Mouse (Mus musculus): ENCODE results near the gene Elmsan1. TPM values are rescaled to one million over a fixed set of nuclear protein-coding genes. Genes with fewer than 3 reads are reported as not detected.

The Elmsan1 gene
- polyA plus RNA-seq, 1 experiment from 2014 or later: 7.4 TPM

DNA sequence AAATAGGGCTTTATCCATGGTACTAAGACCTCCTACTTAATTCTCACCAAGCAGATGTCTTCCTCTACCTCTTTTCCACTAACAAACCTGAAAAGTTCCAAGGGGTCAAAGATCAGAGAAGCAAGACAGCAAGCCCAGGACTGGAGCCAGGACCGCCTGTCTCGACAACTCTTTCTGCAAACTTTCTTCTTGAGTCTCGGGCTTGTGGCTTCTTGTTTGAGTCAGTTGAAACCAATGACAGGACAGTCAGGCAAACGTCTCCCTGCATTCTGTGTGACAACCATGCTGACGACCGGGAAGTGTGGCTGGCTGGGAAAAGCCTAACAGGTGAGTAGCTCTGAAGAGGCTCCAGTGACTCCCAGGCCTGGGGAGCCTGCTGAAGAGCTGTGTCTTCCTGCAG, 33.1 kb downstream of the Elmsan1 start:
- Histone ChIP-seq H3K4me2 (ENCODE audit: low read length) (no peak overlapping the region), H3K9me3 (ENCODE audit: control insufficient read depth, low read length) (no peaks in the 10 kb centered on the region), H3K27me3 (ENCODE audit: control insufficient read depth, insufficient read depth, low read length) (no peaks in the 10 kb centered on the region), H3K4me1 (ENCODE audit: control insufficient read depth in 2 of 2, insufficient read depth in 2 of 2, low read length in 2 of 2) (peaks cover 65 to 77% of the 10 kb centered on the region in 2 experiments), H3K36me3 (ENCODE audit: control insufficient read depth, insufficient read depth, low read length) (no peaks in the 10 kb centered on the region), H3K9ac (ENCODE audit: low read length) (no peak overlapping the region), H3K27ac (replicated peaks in 1 of 2; ENCODE audit: control insufficient read depth in 1 of 2, insufficient read depth in 1 of 2, low read depth in 2 of 2, low read length in 2 of 2) (0 out of 4 replicates have a peak overlapping the region, but pooled peaks of 1 of the 2 experiments have one; percentile 4), H3K4me3 (ENCODE audit: control insufficient read depth in 1 of 2, insufficient read depth in 1 of 2, low read depth in 1 of 2, low read length in 2 of 2) (no peak overlapping the region)
- 46% methylated on average over 6 of the region's 6 CpGs for WGBS
- ATAC-seq (ENCODE audit: insufficient number of reproducible peaks, insufficient read depth, low FRiP score, low read depth): no peak

DNA sequence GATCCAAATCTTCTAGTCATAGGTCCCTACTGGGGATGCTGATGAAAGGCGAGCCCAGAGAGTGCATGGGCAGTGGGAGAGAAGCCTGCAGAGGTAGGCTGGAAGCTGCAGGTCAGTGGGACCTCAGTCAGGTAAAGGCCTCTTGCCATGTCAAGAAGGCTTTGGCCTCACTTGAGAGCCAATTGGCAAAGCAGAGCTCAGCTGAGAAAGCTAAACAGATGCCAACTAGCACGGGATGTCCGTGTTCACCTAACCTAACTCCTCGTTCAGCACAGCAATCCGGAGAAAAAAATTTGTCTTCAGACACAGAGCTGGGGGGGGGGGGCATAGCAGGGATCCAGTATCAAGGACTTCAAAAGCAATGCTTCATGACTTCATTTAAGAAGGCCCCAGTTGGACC, 33.7 kb downstream of the Elmsan1 start:
- Histone ChIP-seq H3K27ac (replicated peaks in 1 of 2; ENCODE audit: control insufficient read depth in 1 of 2, insufficient read depth in 1 of 2, low read depth in 2 of 2, low read length in 2 of 2) (no peak overlapping the region), H3K4me1 (ENCODE audit: control insufficient read depth in 2 of 2, insufficient read depth in 2 of 2, low read length in 2 of 2) (peaks cover 66 to 77% of the 10 kb centered on the region in 2 experiments), H3K36me3 (ENCODE audit: control insufficient read depth, insufficient read depth, low read length) (no peaks in the 10 kb centered on the region), H3K9me3 (ENCODE audit: control insufficient read depth, low read length) (no peaks in the 10 kb centered on the region), H3K27me3 (ENCODE audit: control insufficient read depth, insufficient read depth, low read length) (no peaks in the 10 kb centered on the region), H3K4me3 (ENCODE audit: control insufficient read depth in 1 of 2, insufficient read depth in 1 of 2, low read depth in 1 of 2, low read length in 2 of 2) (no peak overlapping the region), H3K4me2 (ENCODE audit: low read length) (no peak overlapping the region), H3K9ac (ENCODE audit: low read length) (no peak overlapping the region)
- no peak for ATAC-seq (ENCODE audit: insufficient number of reproducible peaks, insufficient read depth, low FRiP score, low read depth)
- WGBS: 62% methylated on average over 5 of the region's 5 CpGs

DNA sequence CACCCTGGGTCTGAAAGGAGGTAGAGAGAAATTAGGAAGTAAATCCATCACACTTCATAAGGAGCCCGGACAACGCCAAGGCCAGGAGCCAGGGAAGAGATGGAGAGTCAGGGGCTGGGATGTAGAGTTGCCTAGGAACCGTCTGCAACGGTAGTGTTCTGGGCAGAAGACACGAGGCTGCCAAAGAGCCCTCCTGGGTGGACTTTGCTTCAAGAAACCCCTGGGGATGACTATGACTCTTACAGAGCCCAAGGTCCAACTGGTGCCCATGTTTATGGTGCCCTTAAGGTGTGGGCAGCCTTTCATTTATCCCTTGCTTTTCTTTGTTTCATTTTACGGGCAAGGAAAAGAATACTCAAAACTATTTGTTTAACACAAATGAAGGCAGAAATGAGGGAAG, 36.7 kb downstream of the Elmsan1 start:
- H3K9ac ChIP-seq (ENCODE audit: low read length): no peak overlapping the region
- peaks cover 60 to 76% of the 10 kb centered on the region in 2 experiments for H3K4me1 ChIP-seq (ENCODE audit: control insufficient read depth in 2 of 2, insufficient read depth in 2 of 2, low read length in 2 of 2)
- H3K9me3 ChIP-seq (ENCODE audit: control insufficient read depth, low read length): no peaks in the 10 kb centered on the region
- no peaks in the 10 kb centered on the region for H3K27me3 ChIP-seq (ENCODE audit: control insufficient read depth, insufficient read depth, low read length)
- WGBS: 79% methylated on average over 6 of the region's 6 CpGs
- no peak for ATAC-seq (ENCODE audit: insufficient number of reproducible peaks, insufficient read depth, low FRiP score, low read depth)
- 0 out of 2 replicates have a peak overlapping the region, but pooled peaks have one; percentile 46 for H3K4me2 ChIP-seq (ENCODE audit: low read length)
- peak overlapping the region in 1 of 2 experiments; percentile 75; a peak in 2 of 4 replicates for H3K27ac ChIP-seq (replicated peaks in 1 of 2; ENCODE audit: control insufficient read depth in 1 of 2, insufficient read depth in 1 of 2, low read depth in 2 of 2, low read length in 2 of 2)
- H3K36me3 ChIP-seq (ENCODE audit: control insufficient read depth, insufficient read depth, low read length): no peaks in the 10 kb centered on the region
- H3K4me3 ChIP-seq (ENCODE audit: control insufficient read depth in 1 of 2, insufficient read depth in 1 of 2, low read depth in 1 of 2, low read length in 2 of 2): no peak overlapping the region

DNA sequence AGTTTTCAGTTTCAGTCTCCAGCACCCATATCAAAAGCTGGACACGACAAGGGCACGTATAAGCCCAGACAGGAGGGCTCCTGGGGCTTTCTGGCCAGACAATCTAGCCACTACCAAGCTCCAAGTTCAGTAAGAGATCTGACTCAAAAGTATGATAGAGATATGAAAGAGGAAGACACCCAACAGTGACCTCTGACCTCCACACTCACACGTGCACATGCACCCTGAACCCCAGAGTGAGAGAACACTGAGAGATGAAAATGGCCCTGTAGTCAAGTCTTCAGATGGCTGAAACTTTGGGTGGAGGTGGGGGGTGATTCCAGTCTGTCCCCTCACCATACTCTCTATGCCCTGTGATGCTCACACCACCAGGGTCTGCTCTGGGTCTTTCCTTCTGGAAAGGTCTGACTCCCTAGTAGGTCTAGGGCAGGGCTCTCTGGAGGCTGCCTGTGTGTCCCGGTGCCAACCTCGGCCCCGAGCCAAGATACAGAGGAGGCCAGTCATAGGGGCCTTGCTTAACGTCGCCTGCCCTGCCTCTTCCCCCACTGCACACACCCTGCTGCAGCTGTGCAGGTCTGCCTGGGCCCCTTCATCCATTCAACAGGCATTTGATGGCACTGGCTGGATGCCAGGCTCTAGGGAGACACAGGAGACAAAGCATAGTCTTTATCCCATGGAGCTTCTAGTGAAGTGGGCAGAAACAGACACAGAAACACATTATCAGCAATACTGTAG, 37.8 kb downstream of the Elmsan1 start:
- H3K9me3 ChIP-seq (ENCODE audit: control insufficient read depth, low read length): no peaks in the 10 kb centered on the region
- no peaks in the 10 kb centered on the region for H3K36me3 ChIP-seq (ENCODE audit: control insufficient read depth, insufficient read depth, low read length)
- H3K9ac ChIP-seq (ENCODE audit: low read length): peak overlapping the region; percentile 36; the same call in 1 of the 2 replicates
- H3K27ac ChIP-seq (replicated peaks in 1 of 2; ENCODE audit: control insufficient read depth in 1 of 2, insufficient read depth in 1 of 2, low read depth in 2 of 2, low read length in 2 of 2): peak overlapping the region; percentile 50 to 75
- H3K27me3 ChIP-seq (ENCODE audit: control insufficient read depth, insufficient read depth, low read length): no peaks in the 10 kb centered on the region
- no peak overlapping the region for H3K4me3 ChIP-seq (ENCODE audit: control insufficient read depth in 1 of 2, insufficient read depth in 1 of 2, low read depth in 1 of 2, low read length in 2 of 2)
- peaks cover 59 to 77% of the 10 kb centered on the region in 2 experiments for H3K4me1 ChIP-seq (ENCODE audit: control insufficient read depth in 2 of 2, insufficient read depth in 2 of 2, low read length in 2 of 2)
- 13% methylated on average over 8 of the region's 8 CpGs for WGBS
- H3K4me2 ChIP-seq (ENCODE audit: low read length): peak overlapping the region; percentile 46
- peak; percentile 85 for ATAC-seq (ENCODE audit: insufficient number of reproducible peaks, insufficient read depth, low FRiP score, low read depth)

DNA sequence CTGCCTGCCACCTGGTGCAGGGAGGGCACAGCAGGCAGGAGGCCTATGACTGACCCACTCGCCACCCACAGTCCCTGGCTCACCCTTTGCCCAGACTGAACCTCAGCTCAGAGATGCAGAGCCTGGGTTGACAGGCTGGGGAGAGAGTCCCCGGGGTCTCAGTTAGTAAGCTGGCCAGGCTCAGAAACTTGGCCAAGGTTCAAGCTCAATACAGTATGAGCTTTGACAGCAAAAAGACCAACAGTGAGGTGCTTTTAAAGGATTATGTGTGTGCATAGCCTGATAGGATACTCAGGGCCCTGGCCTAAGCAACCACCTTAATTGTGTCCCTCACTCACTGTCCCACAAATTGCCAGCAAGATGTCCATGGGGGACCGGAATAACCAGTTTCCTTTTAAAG, 38.6 kb downstream of the Elmsan1 start:
- WGBS: 53% methylated on average over 3 of the region's 3 CpGs
- no peaks in the 10 kb centered on the region for H3K36me3 ChIP-seq (ENCODE audit: control insufficient read depth, insufficient read depth, low read length)
- peaks cover 57 to 75% of the 10 kb centered on the region in 2 experiments for H3K4me1 ChIP-seq (ENCODE audit: control insufficient read depth in 2 of 2, insufficient read depth in 2 of 2, low read length in 2 of 2)
- peak overlapping the region; percentile 50 to 75 for H3K27ac ChIP-seq (replicated peaks in 1 of 2; ENCODE audit: control insufficient read depth in 1 of 2, insufficient read depth in 1 of 2, low read depth in 2 of 2, low read length in 2 of 2)
- no peak for ATAC-seq (ENCODE audit: insufficient number of reproducible peaks, insufficient read depth, low FRiP score, low read depth)
- H3K9me3 ChIP-seq (ENCODE audit: control insufficient read depth, low read length): no peaks in the 10 kb centered on the region
- 0 out of 2 replicates have a peak overlapping the region, but pooled peaks have one; percentile 8 for H3K4me2 ChIP-seq (ENCODE audit: low read length)
- H3K27me3 ChIP-seq (ENCODE audit: control insufficient read depth, insufficient read depth, low read length): no peaks in the 10 kb centered on the region
- H3K4me3 ChIP-seq (ENCODE audit: control insufficient read depth in 1 of 2, insufficient read depth in 1 of 2, low read depth in 1 of 2, low read length in 2 of 2): no peak overlapping the region
- peak overlapping the region; percentile 36; the same call in 1 of the 2 replicates for H3K9ac ChIP-seq (ENCODE audit: low read length)

DNA sequence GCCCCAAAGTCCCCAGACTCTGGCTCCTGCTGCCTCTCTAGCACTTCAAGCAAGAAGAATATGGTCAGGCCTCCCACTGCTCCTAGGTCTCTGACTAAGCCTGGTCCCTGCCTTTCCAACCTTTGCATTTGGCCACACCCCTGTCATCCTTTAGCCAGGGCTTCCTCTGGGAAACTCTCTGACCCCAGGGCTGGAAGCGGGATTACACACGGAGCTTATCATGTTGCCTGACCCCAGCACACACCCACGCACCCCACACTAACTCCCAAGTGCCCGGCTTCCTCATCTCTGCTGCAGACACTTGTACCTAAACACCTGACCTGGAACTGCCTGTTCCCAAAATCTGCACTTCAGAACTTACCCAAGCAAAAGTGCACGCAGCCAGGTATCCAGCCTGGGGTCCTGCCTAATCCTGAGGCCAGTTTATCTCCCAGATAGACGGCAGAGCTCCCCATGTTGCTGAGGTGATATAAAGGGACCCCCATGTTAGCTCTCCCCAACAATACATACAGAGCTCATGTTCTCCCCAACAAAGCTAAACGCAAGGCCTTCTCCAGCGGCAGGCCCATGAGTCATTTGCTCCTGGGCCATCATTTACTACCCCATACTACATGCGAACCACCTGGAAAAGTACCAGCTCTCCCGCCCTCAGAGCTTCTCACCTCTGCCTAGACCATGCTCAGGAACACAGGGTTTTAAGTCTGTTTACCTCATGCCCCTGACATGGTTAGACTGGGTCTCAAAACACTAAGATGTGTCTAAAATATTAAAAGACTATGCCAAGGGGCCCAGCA, 39.8 kb downstream of the Elmsan1 start:
- Histone ChIP-seq H3K4me2 (ENCODE audit: low read length) (no peak overlapping the region), H3K4me1 (ENCODE audit: control insufficient read depth in 2 of 2, insufficient read depth in 2 of 2, low read length in 2 of 2) (peaks cover 66 to 83% of the 10 kb centered on the region in 2 experiments), H3K27ac (replicated peaks in 1 of 2; ENCODE audit: control insufficient read depth in 1 of 2, insufficient read depth in 1 of 2, low read depth in 2 of 2, low read length in 2 of 2) (no peak overlapping the region), H3K9ac (ENCODE audit: low read length) (0 out of 2 replicates have a peak overlapping the region, but pooled peaks have one; percentile 16), H3K27me3 (ENCODE audit: control insufficient read depth, insufficient read depth, low read length) (no peaks in the 10 kb centered on the region), H3K4me3 (ENCODE audit: control insufficient read depth in 1 of 2, insufficient read depth in 1 of 2, low read depth in 1 of 2, low read length in 2 of 2) (no peak overlapping the region), H3K36me3 (ENCODE audit: control insufficient read depth, insufficient read depth, low read length) (peaks cover 2% of the 10 kb centered on the region), H3K9me3 (ENCODE audit: control insufficient read depth, low read length) (no peaks in the 10 kb centered on the region)
- WGBS: 49% methylated on average over 10 of the region's 10 CpGs
- ATAC-seq (ENCODE audit: insufficient number of reproducible peaks, insufficient read depth, low FRiP score, low read depth): no peak

DNA sequence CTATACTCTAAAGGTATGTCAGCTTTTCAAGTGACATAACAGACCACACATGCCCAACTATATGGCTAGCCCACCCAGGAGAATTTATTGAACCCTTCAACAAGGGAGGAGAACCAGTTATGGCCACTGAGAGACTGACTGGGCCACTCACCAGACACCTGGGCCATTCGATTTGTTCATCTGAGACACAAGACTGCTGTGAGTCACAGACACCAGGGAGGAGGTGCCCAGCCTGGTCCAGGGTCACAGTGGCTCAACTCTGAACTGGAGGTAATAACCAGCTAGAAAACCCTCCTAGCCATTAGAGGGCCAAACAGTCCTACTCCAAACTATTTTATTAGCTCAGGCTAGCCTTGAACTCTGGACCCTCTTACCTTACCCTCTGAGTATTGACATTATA, 40.6 kb downstream of the Elmsan1 start:
- Histone ChIP-seq H3K36me3 (ENCODE audit: control insufficient read depth, insufficient read depth, low read length) (peaks cover 10% of the 10 kb centered on the region), H3K27ac (replicated peaks in 1 of 2; ENCODE audit: control insufficient read depth in 1 of 2, insufficient read depth in 1 of 2, low read depth in 2 of 2, low read length in 2 of 2) (no peak overlapping the region), H3K4me1 (ENCODE audit: control insufficient read depth in 2 of 2, insufficient read depth in 2 of 2, low read length in 2 of 2) (peaks cover 66 to 85% of the 10 kb centered on the region in 2 experiments), H3K27me3 (ENCODE audit: control insufficient read depth, insufficient read depth, low read length) (no peaks in the 10 kb centered on the region), H3K4me3 (ENCODE audit: control insufficient read depth in 1 of 2, insufficient read depth in 1 of 2, low read depth in 1 of 2, low read length in 2 of 2) (no peak overlapping the region), H3K4me2 (ENCODE audit: low read length) (no peak overlapping the region), H3K9me3 (ENCODE audit: control insufficient read depth, low read length) (no peaks in the 10 kb centered on the region), H3K9ac (ENCODE audit: low read length) (no peak overlapping the region)
- WGBS: 65% methylated on average over 1 of the region's 1 CpGs
- ATAC-seq (ENCODE audit: insufficient number of reproducible peaks, insufficient read depth, low FRiP score, low read depth): no peak
